Mouse (Mus musculus) CH12.LX (cell line): Measurements from ENCODE around the gene Fam118a.

ENCODE experiments used
- CTCF ChIP-seq, 2 experiments: IDR thresholded peaks in 1 of 2; conservative IDR thresholded peaks in 1 of 2; 2 replicates each; pipeline ENCODE4 v1.5.1; 2011 to 2012; ENCODE audit warnings: low read depth in 2 of 2, low read length in 2 of 2, improper control_type of control experiment in 1 of 2, inconsistent platforms in 1 of 2, mild to moderate bottlenecking in 1 of 2, moderate library complexity in 1 of 2
- E2F4 ChIP-seq: IDR thresholded peaks from 2 replicates; pipeline ENCODE4 v1.6.1; 2011; ENCODE audit warnings: low read depth, low read length, improper control_type of control experiment; ENCODE audit not compliant: insufficient replicate concordance
- EP300 ChIP-seq: IDR thresholded peaks from 2 replicates; pipeline ENCODE4 v1.6.1; 2011; ENCODE audit warnings: low read length, improper control_type of control experiment
- GABPA ChIP-seq: IDR thresholded peaks from 2 replicates; pipeline ENCODE4 v1.6.1; 2012; ENCODE audit warnings: low read depth, low read length, improper control_type of control experiment, inconsistent platforms; ENCODE audit not compliant: insufficient replicate concordance
- KAT2A ChIP-seq: IDR thresholded peaks from 2 replicates; pipeline ENCODE4 v1.6.1; 2012; ENCODE audit warnings: low read length, improper control_type of control experiment, inconsistent platforms; ENCODE audit not compliant: insufficient replicate concordance
- MAFK ChIP-seq: IDR thresholded peaks from 2 replicates; pipeline ENCODE4 v1.6.1; 2011; ENCODE audit warnings: low read length, improper control_type of control experiment; ENCODE audit not compliant: insufficient replicate concordance
- POLR2A ChIP-seq: IDR thresholded peaks from 2 replicates; pipeline ENCODE4 v1.6.1; 2011; ENCODE audit warnings: low read depth, mild to moderate bottlenecking, improper control_type of control experiment, low read length
- RAD21 ChIP-seq: IDR thresholded peaks from 2 replicates; pipeline ENCODE4 v1.6.1; 2011; ENCODE audit warnings: low read depth, mild to moderate bottlenecking, low read length, improper control_type of control experiment, moderate library complexity

GRCm38 (mm10) chr15:84985516-84986160 lies 43.1 kb upstream of the Fam118a start:
- no peak for TF ChIP-seq E2F4
- no peak for TF ChIP-seq RAD21
- no peak for TF ChIP-seq KAT2A
- no peak for TF ChIP-seq EP300
- TF ChIP-seq POLR2A, result no peak
- TF ChIP-seq CTCF (conservative IDR thresholded peaks at IDR 0.05 in 1 of 2, IDR thresholded peaks at IDR 0.05 in 1 of 2; ENCODE audit: low read depth in 2 of 2, low read length in 2 of 2), result no peak
- TF ChIP-seq MAFK, result no peak
- TF ChIP-seq GABPA, result no peak
